Mouse (Mus musculus): ENCODE data around the gene Mt2. TPM values are rescaled to one million over a fixed set of nuclear protein-coding genes. Genes with fewer than 3 reads are reported as not detected.

The Mt2 gene
- polyA plus RNA-seq, 1 experiment from 2014 or later, result 738 TPM

- no peak overlapping the region for H3K4me3 ChIP-seq (ENCODE audit: low read length)
- H3K9me3 ChIP-seq (ENCODE audit: control insufficient read depth, low read length), result no peaks in the 10 kb centered on the region
- H3K36me3 ChIP-seq (ENCODE audit: control insufficient read depth, insufficient read depth, low read length), result no peaks in the 10 kb centered on the region
- H3K27me3 ChIP-seq (replicated peaks; ENCODE audit: control insufficient read depth, insufficient read depth, low read length), result peaks cover 11% of the 10 kb centered on the region
- 67% methylated on average over 13 of the region's 13 CpGs for WGBS
- no peak for ATAC-seq
- no peak overlapping the region for H3K27ac ChIP-seq (ENCODE audit: low read length)
- peaks cover 27% of the 10 kb centered on the region for H3K4me1 ChIP-seq (ENCODE audit: control insufficient read depth, insufficient read depth, low read length)
- no peak overlapping the region for H3K4me2 ChIP-seq (ENCODE audit: low read depth, low read length)
- H3K9ac ChIP-seq (ENCODE audit: low read depth, low read length), result no peak overlapping the region
Observed at GRCm38 (mm10) chr8:94189275-94190031, 17.0 kb downstream of the Mt2 start.

- peak overlapping the region; percentile 62 for H3K9ac ChIP-seq (ENCODE audit: low read depth, low read length)
- peaks cover 8% of the 10 kb centered on the region for H3K27me3 ChIP-seq (replicated peaks; ENCODE audit: control insufficient read depth, insufficient read depth, low read length)
- no peaks in the 10 kb centered on the region for H3K9me3 ChIP-seq (ENCODE audit: control insufficient read depth, low read length)
- peak overlapping the region; percentile 67 for H3K4me2 ChIP-seq (ENCODE audit: low read depth, low read length)
- peak overlapping the region; percentile 42 for H3K4me3 ChIP-seq (ENCODE audit: low read length)
- ATAC-seq, result peak; percentile 51
- 22% methylated on average over 21 of the region's 21 CpGs for WGBS
- peak overlapping the region; percentile 51; the same call in 1 of the 2 replicates for H3K27ac ChIP-seq (ENCODE audit: low read length)
- no peaks in the 10 kb centered on the region for H3K36me3 ChIP-seq (ENCODE audit: control insufficient read depth, insufficient read depth, low read length)
- peaks cover 19% of the 10 kb centered on the region for H3K4me1 ChIP-seq (ENCODE audit: control insufficient read depth, insufficient read depth, low read length)
Observed at GRCm38 (mm10) chr8:94191101-94191691, 18.7 kb downstream of the Mt2 start.

DNA sequence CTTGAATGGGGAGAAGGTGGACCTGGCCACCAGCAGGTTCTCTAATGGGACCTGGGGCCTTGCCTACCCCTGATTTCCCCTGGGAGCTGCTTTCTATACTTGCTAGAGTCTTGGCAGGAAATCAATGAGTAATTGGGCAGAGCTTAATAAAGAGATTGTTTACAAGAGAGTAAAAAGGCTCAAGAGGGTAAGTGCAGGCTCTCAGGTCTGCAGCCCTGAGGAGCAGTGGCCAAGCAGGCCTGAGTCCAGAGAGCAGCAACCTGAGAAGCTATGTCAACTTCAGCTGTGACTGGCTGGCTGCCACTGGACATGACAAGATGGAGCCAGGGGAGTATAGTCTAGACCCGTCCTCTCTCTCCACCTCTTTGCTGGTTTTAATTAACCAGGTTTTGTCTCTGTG lies 20.5 kb downstream of the Mt2 start:
- no peak for ATAC-seq
- 78% methylated on average over 1 of the region's 1 CpGs for WGBS
- no peak overlapping the region for H3K27ac ChIP-seq (ENCODE audit: low read length)

DNA sequence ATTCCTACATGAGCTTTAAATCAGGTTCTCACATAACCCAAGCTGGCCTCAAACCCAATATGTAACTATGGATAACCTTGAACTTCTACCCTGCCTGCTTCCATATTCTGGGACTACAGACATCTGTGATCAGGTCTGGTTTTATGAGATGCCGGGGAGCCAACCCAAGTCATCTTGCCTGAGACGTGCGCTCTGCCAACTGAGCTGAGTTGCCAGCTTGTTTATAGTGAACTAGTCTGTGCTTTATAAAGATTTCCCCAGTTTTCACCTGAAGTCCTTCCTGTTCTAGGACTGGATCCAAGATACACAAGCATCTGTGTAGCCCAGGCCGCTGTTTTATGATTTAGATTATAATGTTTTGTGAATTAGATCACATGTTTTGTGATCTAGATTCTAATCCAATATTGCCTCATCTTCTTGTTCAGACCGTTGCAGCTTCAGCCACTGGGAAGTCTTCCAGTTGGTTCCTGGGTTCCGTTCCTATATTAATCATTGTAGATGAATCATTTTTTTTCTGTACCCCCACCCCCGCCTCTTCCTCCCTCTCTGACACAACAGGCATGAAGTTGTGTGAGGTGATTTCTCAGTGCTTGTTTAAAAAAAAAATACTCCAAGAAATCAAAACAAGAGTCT lies 22.2 kb downstream of the Mt2 start:
- no peak for ATAC-seq
- WGBS, result 80% methylated on average over 7 of the region's 7 CpGs
- Histone ChIP-seq H3K9ac (ENCODE audit: low read depth, low read length) (no peak overlapping the region), H3K36me3 (ENCODE audit: control insufficient read depth, insufficient read depth, low read length) (no peaks in the 10 kb centered on the region), H3K4me3 (ENCODE audit: low read length) (no peak overlapping the region), H3K27me3 (replicated peaks; ENCODE audit: control insufficient read depth, insufficient read depth, low read length) (no peaks in the 10 kb centered on the region), H3K27ac (ENCODE audit: low read length) (no peak overlapping the region), H3K4me1 (ENCODE audit: control insufficient read depth, insufficient read depth, low read length) (peaks cover 6% of the 10 kb centered on the region; the same call in 1 of the 2 replicates), H3K9me3 (ENCODE audit: control insufficient read depth, low read length) (no peaks in the 10 kb centered on the region), H3K4me2 (ENCODE audit: low read depth, low read length) (no peak overlapping the region)

More for the DNA sequence above, 20.5 kb downstream of the Mt2 start:
- H3K4me3 ChIP-seq (ENCODE audit: low read length), result no peak overlapping the region
- H3K36me3 ChIP-seq (ENCODE audit: control insufficient read depth, insufficient read depth, low read length), result no peaks in the 10 kb centered on the region
- no peaks in the 10 kb centered on the region for H3K9me3 ChIP-seq (ENCODE audit: control insufficient read depth, low read length)
- no peaks in the 10 kb centered on the region for H3K27me3 ChIP-seq (replicated peaks; ENCODE audit: control insufficient read depth, insufficient read depth, low read length)
- peaks cover 6% of the 10 kb centered on the region; the same call in 1 of the 2 replicates for H3K4me1 ChIP-seq (ENCODE audit: control insufficient read depth, insufficient read depth, low read length)
- no peak overlapping the region for H3K4me2 ChIP-seq (ENCODE audit: low read depth, low read length)
- H3K9ac ChIP-seq (ENCODE audit: low read depth, low read length), result no peak overlapping the region

- no peak overlapping the region for H3K9ac ChIP-seq (ENCODE audit: low read depth, low read length)
- no peak overlapping the region for H3K27ac ChIP-seq (ENCODE audit: low read length)
- H3K4me3 ChIP-seq (ENCODE audit: low read length), result no peak overlapping the region
- peak; percentile 52; the same call in 1 of the 2 replicates for ATAC-seq
- no peaks in the 10 kb centered on the region for H3K9me3 ChIP-seq (ENCODE audit: control insufficient read depth, low read length)
- H3K4me2 ChIP-seq (ENCODE audit: low read depth, low read length), result 0 out of 2 replicates have a peak overlapping the region, but pooled peaks have one; percentile 27
- no peaks in the 10 kb centered on the region for H3K4me1 ChIP-seq (ENCODE audit: control insufficient read depth, insufficient read depth, low read length)
- H3K36me3 ChIP-seq (ENCODE audit: control insufficient read depth, insufficient read depth, low read length), result no peaks in the 10 kb centered on the region
- 46% methylated on average over 10 of the region's 10 CpGs for WGBS
- H3K27me3 ChIP-seq (replicated peaks; ENCODE audit: control insufficient read depth, insufficient read depth, low read length), result no peaks in the 10 kb centered on the region
Observed at GRCm38 (mm10) chr8:94199202-94199869, 26.9 kb downstream of the Mt2 start.

GRCm38 (mm10) chr8:94204043-94204442 lies 31.6 kb downstream of the Mt2 start:
- 78% methylated on average over 3 of the region's 3 CpGs for WGBS
- no peak overlapping the region for H3K9ac ChIP-seq (ENCODE audit: low read depth, low read length)
- no peak for ATAC-seq
- no peak overlapping the region for H3K27ac ChIP-seq (ENCODE audit: low read length)
- no peaks in the 10 kb centered on the region for H3K36me3 ChIP-seq (ENCODE audit: control insufficient read depth, insufficient read depth, low read length)
- no peak overlapping the region for H3K4me3 ChIP-seq (ENCODE audit: low read length)
- no peaks in the 10 kb centered on the region for H3K9me3 ChIP-seq (ENCODE audit: control insufficient read depth, low read length)
- no peak overlapping the region for H3K4me2 ChIP-seq (ENCODE audit: low read depth, low read length)
- H3K27me3 ChIP-seq (replicated peaks; ENCODE audit: control insufficient read depth, insufficient read depth, low read length), result no peaks in the 10 kb centered on the region
- H3K4me1 ChIP-seq (ENCODE audit: control insufficient read depth, insufficient read depth, low read length), result no peaks in the 10 kb centered on the region

DNA sequence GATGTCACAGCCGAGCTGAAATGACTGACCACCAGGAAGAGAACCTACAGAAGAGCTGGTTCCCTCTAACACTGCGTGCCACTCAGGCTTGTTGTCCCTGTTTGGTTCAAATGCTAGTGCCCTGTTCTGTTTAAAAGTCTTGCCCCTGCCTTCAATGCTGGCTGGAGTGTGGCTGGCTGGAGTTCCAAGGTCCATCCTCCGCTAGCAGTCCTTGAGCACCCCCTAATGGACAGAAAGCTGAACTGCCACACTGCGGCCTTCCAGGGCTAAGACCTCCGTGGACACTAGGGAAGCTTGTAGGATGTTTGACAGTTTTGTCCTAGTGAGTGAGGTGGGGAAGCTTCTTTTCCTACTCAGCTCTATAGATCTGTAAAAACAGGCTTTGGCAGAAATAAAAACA lies 33.3 kb downstream of the Mt2 start:
- no peaks in the 10 kb centered on the region for H3K36me3 ChIP-seq (ENCODE audit: control insufficient read depth, insufficient read depth, low read length)
- no peaks in the 10 kb centered on the region for H3K4me1 ChIP-seq (ENCODE audit: control insufficient read depth, insufficient read depth, low read length)
- H3K27me3 ChIP-seq (replicated peaks; ENCODE audit: control insufficient read depth, insufficient read depth, low read length), result no peaks in the 10 kb centered on the region
- no peak overlapping the region for H3K4me3 ChIP-seq (ENCODE audit: low read length)
- H3K27ac ChIP-seq (ENCODE audit: low read length), result no peak overlapping the region
- peak; percentile 81 for ATAC-seq
- WGBS, result 17% methylated on average over 5 of the region's 5 CpGs
- no peak overlapping the region for H3K9ac ChIP-seq (ENCODE audit: low read depth, low read length)
- no peaks in the 10 kb centered on the region for H3K9me3 ChIP-seq (ENCODE audit: control insufficient read depth, low read length)
- H3K4me2 ChIP-seq (ENCODE audit: low read depth, low read length), result no peak overlapping the region

DNA sequence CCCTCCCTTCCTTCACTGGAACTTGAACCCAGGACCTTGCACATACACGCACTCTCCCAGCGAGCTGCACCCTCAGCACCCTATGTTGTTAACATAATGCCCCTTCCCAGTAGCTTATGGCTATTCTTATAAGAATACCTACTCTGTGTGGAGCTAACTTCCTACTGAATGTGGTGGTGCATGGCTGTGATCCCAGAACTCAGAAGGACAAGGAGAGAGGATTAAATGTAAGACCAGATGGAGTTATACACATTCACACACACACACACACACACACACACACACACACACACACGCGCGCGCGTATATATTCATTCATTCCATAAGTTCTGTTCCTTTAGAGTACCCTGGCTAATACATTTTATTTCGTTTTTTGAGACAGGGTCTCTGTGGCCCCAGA lies 33.8 kb downstream of the Mt2 start:
- no peaks in the 10 kb centered on the region for H3K9me3 ChIP-seq (ENCODE audit: control insufficient read depth, low read length)
- 83% methylated on average over 8 of the region's 8 CpGs for WGBS
- H3K36me3 ChIP-seq (ENCODE audit: control insufficient read depth, insufficient read depth, low read length), result no peaks in the 10 kb centered on the region
- no peak overlapping the region for H3K4me2 ChIP-seq (ENCODE audit: low read depth, low read length)
- H3K27ac ChIP-seq (ENCODE audit: low read length), result no peak overlapping the region
- ATAC-seq, result no peak
- no peak overlapping the region for H3K4me3 ChIP-seq (ENCODE audit: low read length)
- no peaks in the 10 kb centered on the region for H3K27me3 ChIP-seq (replicated peaks; ENCODE audit: control insufficient read depth, insufficient read depth, low read length)
- H3K4me1 ChIP-seq (ENCODE audit: control insufficient read depth, insufficient read depth, low read length), result no peaks in the 10 kb centered on the region
- no peak overlapping the region for H3K9ac ChIP-seq (ENCODE audit: low read depth, low read length)

DNA sequence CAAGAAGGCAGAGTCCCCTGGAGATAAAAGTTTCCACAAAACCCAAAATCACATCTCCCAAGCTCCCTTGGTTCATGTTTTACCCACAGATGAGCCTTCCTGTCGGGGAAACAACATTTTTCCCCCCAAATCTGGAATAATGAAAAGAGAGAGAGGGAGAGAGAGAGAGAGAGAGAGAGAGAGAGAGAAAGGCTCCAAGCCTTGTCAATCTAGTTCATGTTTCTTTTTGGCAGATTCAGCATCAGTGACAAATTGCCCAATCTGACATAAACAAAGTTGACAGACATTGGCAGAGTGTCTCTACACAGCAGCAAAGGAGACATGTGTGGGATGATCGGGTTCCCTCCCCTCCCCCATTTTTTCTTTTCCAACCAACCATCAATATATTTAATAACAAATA lies 35.0 kb downstream of the Mt2 start:
- WGBS, result 75% methylated on average over 2 of the region's 2 CpGs
- H3K4me1 ChIP-seq (ENCODE audit: control insufficient read depth, insufficient read depth, low read length), result no peaks in the 10 kb centered on the region
- ATAC-seq, result no peak

More for the DNA sequence above, 35.0 kb downstream of the Mt2 start:
- H3K36me3 ChIP-seq (ENCODE audit: control insufficient read depth, insufficient read depth, low read length), result no peaks in the 10 kb centered on the region
- no peak overlapping the region for H3K9ac ChIP-seq (ENCODE audit: low read depth, low read length)
- no peak overlapping the region for H3K4me3 ChIP-seq (ENCODE audit: low read length)
- no peak overlapping the region for H3K4me2 ChIP-seq (ENCODE audit: low read depth, low read length)
- no peaks in the 10 kb centered on the region for H3K9me3 ChIP-seq (ENCODE audit: control insufficient read depth, low read length)
- no peaks in the 10 kb centered on the region for H3K27me3 ChIP-seq (replicated peaks; ENCODE audit: control insufficient read depth, insufficient read depth, low read length)
- no peak overlapping the region for H3K27ac ChIP-seq (ENCODE audit: low read length)
